Mouse (Mus musculus) heart, adult 2 months (tissue): ENCODE results near the gene Slc25a39. TPM values are rescaled to one million over a fixed set of nuclear protein-coding genes. Genes with fewer than 3 reads are reported as not detected.

Experiments
- DNase-seq, 2 experiments: peaks; one replicate each; pipeline ENCODE4 v3.0.0; 2021
- H3K27ac ChIP-seq: fragments of 200-600 bp; 2 replicates; pipeline ENCODE4 v1.8.1; 2022
- H3K27me3 ChIP-seq: fragments of 200-500 bp; 2 replicates; pipeline ENCODE4 v1.6.1; 2012; ENCODE audit warnings: mild to moderate bottlenecking, low read length, inconsistent platforms, mixed read lengths; ENCODE audit not compliant: control insufficient read depth, insufficient read depth
- H3K36me3 ChIP-seq: fragments of 200-500 bp; 2 replicates; pipeline ENCODE4 v1.6.1; 2012; ENCODE audit warnings: low read length, inconsistent platforms; ENCODE audit not compliant: control insufficient read depth, insufficient read depth
- H3K4me1 ChIP-seq: fragments of 200-500 bp; 2 replicates; pipeline ENCODE4 v1.6.1; 2011; ENCODE audit warnings: low read length; ENCODE audit not compliant: control insufficient read depth, insufficient read depth
- H3K4me3 ChIP-seq: fragments of 200-600 bp; 2 replicates; pipeline ENCODE4 v1.8.1; 2022
- H3K79me2 ChIP-seq: fragments of 200-500 bp; replicated peaks from 2 replicates; pipeline ENCODE4 v1.6.1; 2012; ENCODE audit warnings: mild to moderate bottlenecking, inconsistent platforms, low read length, moderate library complexity, mixed read lengths; ENCODE audit not compliant: control insufficient read depth, insufficient read depth
- H3K9ac ChIP-seq: fragments of 200-500 bp; 2 replicates; pipeline ENCODE4 v1.6.1; 2012; ENCODE audit warnings: low read depth, mild to moderate bottlenecking, control low read depth, inconsistent platforms, low read length, mixed read lengths
- CTCF ChIP-seq: fragments of 200-600 bp; IDR thresholded peaks from 2 replicates; pipeline ENCODE4 v1.8.1; 2022; ENCODE audit warnings: antibody characterized with exemption, mild to moderate bottlenecking, moderate library complexity
- EP300 ChIP-seq: fragments of 200-500 bp; IDR thresholded peaks from 2 replicates; pipeline ENCODE4 v1.6.1; 2011; ENCODE audit warnings: low read depth, low read length, control low read depth; ENCODE audit not compliant: insufficient read depth
- POLR2A ChIP-seq: fragments of 200-500 bp; IDR thresholded peaks from 2 replicates; pipeline ENCODE4 v1.6.1; 2011; ENCODE audit warnings: mild to moderate bottlenecking, low read depth, low read length, control low read depth; ENCODE audit not compliant: insufficient read depth
- WGBS: fragments of 180-500 bp; shearing (Covaris S2); methylation state at CpG from one replicate; pipeline ENCODE4 v1.1.7; 2018; 5-methylcytosine and 5-hydroxymethylcytosine counted together
- intact Hi-C: fragments of 180-260 bp; cut with DNase I; formaldehyde crosslinking; loops from one replicate; pipeline ENCODE4 v1.15.1; 2025
- microRNA-seq, 2 experiments: library from miRNA; unstranded; fragments of <30 nt; microRNA quantifications; one replicate each; pipeline ENCODE4 v1.2.0; 2021
- polyA plus RNA-seq: library from polyadenylated mRNA; depleted of rRNA; stranded (reverse); fragments of >200 nt; gene quantifications from 2 replicates; pipeline ENCODE4 v1.2.3, GENCODE M21; 2012; rRNA removed
- total RNA-seq, 2 experiments: library from RNA; stranded (reverse); gene quantifications; 2 replicates each; pipeline ENCODE4 v1.2.3; 2021

The Slc25a39 gene
- total and polyA plus RNA-seq, 3 experiments: 196 to 331 (median 213) TPM

- TF ChIP-seq CTCF (no peak), EP300 (no peak), POLR2A (no peak)
- Histone ChIP-seq H3K27me3 (no peaks in the 10 kb centered on the region), H3K36me3 (no peaks in the 10 kb centered on the region), H3K27ac (no peak overlapping the region), H3K4me3 (no peak overlapping the region), H3K4me1 (no peaks in the 10 kb centered on the region), H3K79me2 (no peaks in the 10 kb centered on the region), H3K9ac (no peak overlapping the region)
- 77% methylated on average over 12 of the region's 12 CpGs for WGBS
- intact Hi-C loops: no loop called here
- no peak for DNase-seq
These were observed 51.6 kb downstream of the Slc25a39 start for GRCm38 (mm10) chr11:102356190-102356589.

GRCm38 (mm10) chr11:102355501-102355900, 52.2 kb downstream of the Slc25a39 start:
- Histone ChIP-seq H3K4me1 (no peaks in the 10 kb centered on the region), H3K27ac (no peak overlapping the region), H3K36me3 (no peaks in the 10 kb centered on the region), H3K4me3 (no peak overlapping the region), H3K9ac (no peak overlapping the region), H3K27me3 (no peaks in the 10 kb centered on the region), H3K79me2 (no peaks in the 10 kb centered on the region)
- TF ChIP-seq CTCF (no peak), POLR2A (no peak), EP300 (no peak)
- no peak for DNase-seq
- 62% methylated on average over 3 of the region's 3 CpGs for WGBS
- intact Hi-C loops: no loop called here

GRCm38 (mm10) chr11:102353021-102353431, 54.7 kb downstream of the Slc25a39 start:
- no peak overlapping the region for H3K4me3 ChIP-seq
- no peaks in the 10 kb centered on the region for H3K27me3 ChIP-seq
- 33% methylated on average over 8 of the region's 8 CpGs for WGBS
- no peak for DNase-seq
- H3K79me2 ChIP-seq: no peaks in the 10 kb centered on the region
- H3K9ac ChIP-seq: no peak overlapping the region
- TF ChIP-seq CTCF: no peak
- no peak for TF ChIP-seq EP300
- TF ChIP-seq POLR2A: no peak
- H3K4me1 ChIP-seq: no peaks in the 10 kb centered on the region
- H3K36me3 ChIP-seq: no peaks in the 10 kb centered on the region
- intact Hi-C loops: no loop called here
- H3K27ac ChIP-seq: no peak overlapping the region

Small RNA genes lying within 50 kb of the gene (microRNA-seq; reads per million reads assigned to microRNA genes)
- gene Mir6930: 0 to 0.39 reads per million in 2 experiments

Other genes starting within 250 kb of the Slc25a39 start
- 10 to 100 TPM; 49.4 to 50.2 TPM for gene Lsm12, start 222.7 kb downstream of the Slc25a39 start, total RNA-seq
- gene Lsm12, start 222.7 kb downstream of the Slc25a39 start, polyA plus RNA-seq: 32.5 and 42.4 TPM in 2 replicates
- 10 to 100 TPM; 44.8 to 50.6 TPM for gene G6pc3, start 218.3 kb downstream of the Slc25a39 start, total RNA-seq
- gene G6pc3, start 218.3 kb downstream of the Slc25a39 start, polyA plus RNA-seq: 89.9 and 95.3 TPM in 2 replicates
- gene Hdac5, start 177.8 kb downstream of the Slc25a39 start, total RNA-seq: 100 to 1,000 TPM; 113 to 137 TPM
- gene Hdac5, start 177.8 kb downstream of the Slc25a39 start, polyA plus RNA-seq: 92.6 and 98.5 TPM in 2 replicates
- under 1 TPM; 0.26 to 0.32 TPM for gene BC030867, start 159.1 kb downstream of the Slc25a39 start, total RNA-seq
- gene BC030867, start 159.1 kb downstream of the Slc25a39 start, polyA plus RNA-seq: 0.45 and 0.56 TPM in 2 replicates
- gene Asb16, start 139.2 kb downstream of the Slc25a39 start, total RNA-seq: 1 to 10 TPM in 1 of 2 experiments, under 1 TPM in 1; 0.89 to 1.1 TPM
- 0.70 and 0.74 TPM in 2 replicates for gene Asb16, start 139.2 kb downstream of the Slc25a39 start, polyA plus RNA-seq
- gene Tmub2, start 123.0 kb downstream of the Slc25a39 start, total RNA-seq: 10 to 100 TPM; 22.9 to 26.2 TPM
- gene Tmub2, start 123.0 kb downstream of the Slc25a39 start, polyA plus RNA-seq: 32.8 and 43.2 TPM in 2 replicates
- gene Atxn7l3, start 111.3 kb downstream of the Slc25a39 start, total RNA-seq: 10 to 100 TPM; 19.0 to 21.7 TPM
- 17.4 and 21.2 TPM in 2 replicates for gene Atxn7l3, start 111.3 kb downstream of the Slc25a39 start, polyA plus RNA-seq
- gene Ubtf, start 88.2 kb downstream of the Slc25a39 start, total RNA-seq: 10 to 100 TPM; 52.5 to 59.4 TPM
- gene Ubtf, start 88.2 kb downstream of the Slc25a39 start, polyA plus RNA-seq: 14.9 and 22.1 TPM in 2 replicates
- 10 to 100 TPM in 1 of 2 experiments, under 1 TPM in 1; 0.42 to 10.3 TPM for gene Slc4a1, start 41.7 kb downstream of the Slc25a39 start, total RNA-seq
- gene Slc4a1, start 41.7 kb downstream of the Slc25a39 start, polyA plus RNA-seq: 0.91 and 4.4 TPM in 2 replicates
- under 1 TPM in 1 of 2 experiments, not detected in 1; 0.66 TPM for gene Rundc3a, start 14.5 kb downstream of the Slc25a39 start, total RNA-seq
- 0.23 and 0.32 TPM in 2 replicates for gene Rundc3a, start 14.5 kb downstream of the Slc25a39 start, polyA plus RNA-seq
- 10 to 100 TPM; 83.4 to 86.9 TPM for gene Grn, start 22.4 kb upstream of the Slc25a39 start, total RNA-seq
- gene Grn, start 22.4 kb upstream of the Slc25a39 start, polyA plus RNA-seq: 118 and 119 TPM in 2 replicates
- 1 to 10 TPM; 3.8 to 3.9 TPM for gene Fam171a2, start 39.7 kb upstream of the Slc25a39 start, total RNA-seq
- gene Fam171a2, start 39.7 kb upstream of the Slc25a39 start, polyA plus RNA-seq: 7.7 and 8.3 TPM in 2 replicates
- gene Itga2b, start 62.2 kb upstream of the Slc25a39 start, total RNA-seq: 10 to 100 TPM in 1 of 2 experiments, 1 to 10 TPM in 1; 3.1 to 14.5 TPM
- 3.5 and 6.9 TPM in 2 replicates for gene Itga2b, start 62.2 kb upstream of the Slc25a39 start, polyA plus RNA-seq
- gene Gpatch8, start 148.4 kb upstream of the Slc25a39 start, total RNA-seq: 10 to 100 TPM; 14.8 to 18.0 TPM
- gene Gpatch8, start 148.4 kb upstream of the Slc25a39 start, polyA plus RNA-seq: 11.7 and 16.8 TPM in 2 replicates
- gene Gm11627, start 171.5 kb upstream of the Slc25a39 start, total RNA-seq: 1 to 10 TPM; 1.2 to 1.5 TPM
- gene Gm11627, start 171.5 kb upstream of the Slc25a39 start, polyA plus RNA-seq: 4.0 and 4.9 TPM in 2 replicates
- 1 to 10 TPM; 2.6 to 2.8 TPM for gene Fzd2, start 196.4 kb upstream of the Slc25a39 start, total RNA-seq
- 7.2 and 10.0 TPM in 2 replicates for gene Fzd2, start 196.4 kb upstream of the Slc25a39 start, polyA plus RNA-seq